Mouse (Mus musculus) megakaryocyte, embryonic 14.5 days (primary cell): ENCODE measurements around the gene Rpe. TPM values are rescaled to one million over a fixed set of nuclear protein-coding genes. Genes with fewer than 3 reads are reported as not detected.

Source experiments
- H3K27me3 ChIP-seq: replicated peaks from 2 replicates; pipeline ENCODE3; 2012; ENCODE audit warnings: inconsistent platforms
- H3K36me3 ChIP-seq: replicated peaks from 2 replicates; pipeline ENCODE3; 2012; ENCODE audit warnings: low read length, inconsistent platforms, mixed read lengths
- H3K4me1 ChIP-seq: 2 replicates; pipeline ENCODE4 v1.6.1; 2012; ENCODE audit warnings: inconsistent platforms
- H3K4me3 ChIP-seq: replicated peaks from 2 replicates; pipeline ENCODE3; 2012; ENCODE audit warnings: moderate library complexity, mild to moderate bottlenecking, inconsistent platforms
- H3K9me3 ChIP-seq: 2 replicates; pipeline ENCODE4 v1.6.1; 2012; ENCODE audit warnings: inconsistent platforms
- FLI1 ChIP-seq: IDR thresholded peaks from 2 replicates; pipeline ENCODE4 v1.6.1; 2012; ENCODE audit warnings: low read length, inconsistent platforms, mixed read lengths
- GATA1 ChIP-seq: IDR thresholded peaks from 3 replicates; pipeline ENCODE4 v1.6.1; 2012; ENCODE audit warnings: mixed read lengths, low read length, inconsistent platforms, borderline replicate concordance
- polyA plus RNA-seq: library from polyadenylated mRNA; stranded (reverse); fragments of >175 nt; gene quantifications from 2 replicates; pipeline ENCODE4 v1.2.3, GENCODE M21; 2012; ENCODE audit warnings: low replicate concordance; ENCODE audit not compliant: insufficient read depth

The Rpe gene
- 8.4 and 8.7 TPM in 2 replicates for polyA plus RNA-seq

GRCm38 (mm10) chr1:66700693-66701575 lies at the start of gene Rpe:
Gene Rpe, plus strand, starts transcription at chr1:66700831.
- peak within 1 kb of the TSS; percentile 99 for H3K4me3 ChIP-seq
- peaks cover 21% of the 10 kb centered on the region; the same call in 1 of the 2 replicates for H3K4me1 ChIP-seq
- peaks cover 20% of the 10 kb centered on the region for H3K36me3 ChIP-seq
- no peaks in the 10 kb centered on the region for H3K27me3 ChIP-seq
- H3K9me3 ChIP-seq, result no peaks in the 10 kb centered on the region
- no peak for TF ChIP-seq FLI1
- no peak for TF ChIP-seq GATA1

GRCm38 (mm10) chr1:66655119-66655746 lies 45.4 kb upstream of the Rpe start:
- Histone ChIP-seq H3K36me3 (no peaks in the 10 kb centered on the region), H3K4me3 (peak overlapping the region; percentile 40), H3K9me3 (no peaks in the 10 kb centered on the region), H3K27me3 (no peaks in the 10 kb centered on the region), H3K4me1 (no peaks in the 10 kb centered on the region)
- TF ChIP-seq GATA1 (no peak), FLI1 (no peak)

GRCm38 (mm10) chr1:66655747-66656119 lies 44.9 kb upstream of the Rpe start:
- no peaks in the 10 kb centered on the region for H3K36me3 ChIP-seq
- H3K4me3 ChIP-seq, result no peak overlapping the region
- no peaks in the 10 kb centered on the region for H3K9me3 ChIP-seq
- H3K4me1 ChIP-seq, result no peaks in the 10 kb centered on the region
- TF ChIP-seq FLI1 (no peak), GATA1 (no peak)
- H3K27me3 ChIP-seq, result no peaks in the 10 kb centered on the region

DNA sequence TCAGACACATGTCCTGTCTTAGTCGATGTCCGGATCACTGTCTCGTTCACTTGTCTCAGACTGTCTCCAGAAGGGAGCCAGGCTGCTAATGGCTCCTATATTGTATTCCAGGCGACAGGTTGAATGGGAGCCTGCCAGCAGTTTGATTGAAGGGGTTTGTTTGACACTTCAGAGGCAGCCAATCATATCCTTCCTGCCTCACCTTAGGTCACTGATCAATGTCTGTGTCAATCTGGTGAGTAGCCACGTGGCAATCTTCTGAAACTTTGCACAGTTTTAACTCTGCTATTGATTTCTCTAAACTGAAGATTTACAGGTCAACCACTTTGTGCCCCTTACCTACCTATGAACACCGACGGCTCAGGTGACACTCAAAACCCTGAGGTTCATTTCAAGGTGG lies 29.2 kb upstream of the Rpe start:
- no peaks in the 10 kb centered on the region for H3K9me3 ChIP-seq

DNA sequence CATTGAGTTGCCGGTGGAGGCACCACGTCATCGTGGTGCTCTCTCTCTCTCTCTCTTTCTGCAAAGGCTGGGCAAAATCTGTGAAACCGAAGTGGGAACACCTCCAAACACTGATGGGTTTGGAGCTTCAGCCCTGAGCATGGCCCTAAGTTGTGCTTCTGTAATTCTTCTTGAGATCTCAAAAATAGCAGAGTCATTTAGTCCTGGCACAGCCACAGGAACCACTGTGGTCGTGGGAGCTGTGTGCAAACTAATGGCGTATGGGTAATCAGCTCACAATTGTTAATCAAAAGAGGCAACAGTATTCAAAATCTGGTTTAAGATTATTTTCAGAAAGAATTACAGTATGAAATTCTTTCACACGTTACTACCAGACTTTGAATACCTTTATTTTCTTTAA lies 27.8 kb upstream of the Rpe start:
- H3K27me3 ChIP-seq, result no peaks in the 10 kb centered on the region
- H3K36me3 ChIP-seq, result no peaks in the 10 kb centered on the region
- no peak overlapping the region for H3K4me3 ChIP-seq
- TF ChIP-seq GATA1 (no peak), FLI1 (no peak)
- H3K9me3 ChIP-seq, result no peaks in the 10 kb centered on the region
- H3K4me1 ChIP-seq, result peaks cover 6% of the 10 kb centered on the region

More for the DNA sequence above, 29.2 kb upstream of the Rpe start:
- H3K4me1 ChIP-seq, result peaks cover 4% of the 10 kb centered on the region
- H3K27me3 ChIP-seq, result no peaks in the 10 kb centered on the region
- no peaks in the 10 kb centered on the region for H3K36me3 ChIP-seq
- no peak for TF ChIP-seq GATA1
- no peak for TF ChIP-seq FLI1
- no peak overlapping the region for H3K4me3 ChIP-seq

DNA sequence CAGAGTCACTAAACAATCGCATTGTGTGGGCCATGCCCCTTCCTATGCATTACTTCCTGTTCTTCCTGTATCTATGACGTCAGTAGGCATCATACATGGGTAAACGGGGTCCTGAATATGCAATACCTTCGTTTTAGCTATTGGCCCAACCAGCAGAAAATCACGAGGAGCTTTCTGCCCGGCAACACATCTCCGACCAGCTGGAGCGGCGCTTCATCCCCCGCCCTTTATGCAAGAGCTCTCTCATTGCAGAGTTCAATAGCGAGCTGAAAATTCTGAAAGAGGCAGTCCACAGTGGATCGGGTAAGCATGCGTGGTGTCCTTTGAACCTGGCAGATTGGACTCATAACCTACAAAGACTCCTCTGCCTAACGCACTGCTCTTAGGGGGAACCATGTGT lies 22.7 kb upstream of the Rpe start:
- Histone ChIP-seq H3K27me3 (no peaks in the 10 kb centered on the region), H3K9me3 (no peaks in the 10 kb centered on the region), H3K36me3 (no peaks in the 10 kb centered on the region), H3K4me1 (peaks cover 6% of the 10 kb centered on the region), H3K4me3 (no peak overlapping the region)
- TF ChIP-seq FLI1, result no peak
- TF ChIP-seq GATA1, result no peak

DNA sequence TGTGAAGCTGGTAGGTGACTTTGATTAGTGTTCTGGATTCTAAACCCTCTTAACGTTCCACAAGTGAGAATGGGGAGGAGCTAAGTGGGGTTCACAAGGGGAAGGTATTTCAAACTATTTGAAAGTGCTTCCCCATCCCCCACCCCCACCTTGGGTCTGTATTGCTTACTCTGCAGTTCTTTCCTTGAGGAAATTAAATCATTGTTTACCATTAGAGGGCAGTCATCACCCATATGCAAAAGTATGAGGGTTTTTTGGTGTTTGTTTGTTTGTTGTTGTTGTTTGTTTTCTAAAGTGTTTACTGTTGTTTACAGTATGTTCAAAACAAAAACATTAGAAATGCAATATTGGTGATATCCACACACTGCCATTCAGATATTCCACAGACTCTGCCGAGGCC lies 22.0 kb upstream of the Rpe start:
- Histone ChIP-seq H3K36me3 (no peaks in the 10 kb centered on the region), H3K4me1 (peaks cover 8% of the 10 kb centered on the region), H3K27me3 (no peaks in the 10 kb centered on the region), H3K4me3 (no peak overlapping the region), H3K9me3 (no peaks in the 10 kb centered on the region)
- TF ChIP-seq FLI1, result no peak
- TF ChIP-seq GATA1, result no peak

- TF ChIP-seq FLI1 (no peak), GATA1 (no peak)
- peaks cover 4% of the 10 kb centered on the region for H3K4me1 ChIP-seq
- no peak overlapping the region for H3K4me3 ChIP-seq
- H3K36me3 ChIP-seq, result no peaks in the 10 kb centered on the region
- H3K9me3 ChIP-seq, result no peaks in the 10 kb centered on the region
- H3K27me3 ChIP-seq, result peaks cover 2% of the 10 kb centered on the region
Measured at GRCm38 (mm10) chr1:66682974-66683373, 17.7 kb upstream of the Rpe start.

GRCm38 (mm10) chr1:66691772-66692171 lies 8.9 kb upstream of the Rpe start:
- H3K4me3 ChIP-seq, result no peak overlapping the region
- H3K9me3 ChIP-seq, result no peaks in the 10 kb centered on the region
- no peak for TF ChIP-seq FLI1
- TF ChIP-seq GATA1, result no peak
- peaks cover 2% of the 10 kb centered on the region for H3K27me3 ChIP-seq
- H3K36me3 ChIP-seq, result no peaks in the 10 kb centered on the region
- peaks cover 10% of the 10 kb centered on the region for H3K4me1 ChIP-seq

DNA sequence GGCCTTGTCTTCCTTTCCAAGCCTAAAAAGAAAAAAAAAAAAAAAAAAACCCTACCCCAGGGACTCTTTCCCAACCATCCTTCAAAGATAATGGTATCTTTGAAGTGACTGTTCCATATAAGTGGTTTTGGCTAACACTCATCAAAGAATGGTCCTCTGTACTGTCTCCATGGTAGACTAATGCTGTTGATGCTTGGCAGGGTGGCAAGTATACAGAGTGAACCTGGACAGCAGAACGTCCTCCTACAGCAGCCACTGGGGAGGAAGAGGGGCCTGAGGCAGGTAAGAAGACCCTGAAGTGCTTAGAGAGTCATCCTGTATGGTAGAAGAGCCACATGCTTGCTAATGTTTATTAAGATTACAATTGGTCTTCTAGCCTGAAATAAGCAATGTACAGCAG lies 8.3 kb upstream of the Rpe start:
- Histone ChIP-seq H3K36me3 (no peaks in the 10 kb centered on the region), H3K4me1 (peaks cover 10% of the 10 kb centered on the region), H3K9me3 (no peaks in the 10 kb centered on the region), H3K4me3 (no peak overlapping the region), H3K27me3 (no peaks in the 10 kb centered on the region)
- TF ChIP-seq GATA1 (no peak), FLI1 (no peak)
